Mouse (Mus musculus) myocyte (in vitro differentiated cells): ENCODE measurements around the gene Lrrc32. TPM values are rescaled to one million over a fixed set of nuclear protein-coding genes. Genes with fewer than 3 reads are reported as not detected.

Source experiments
- H3K27me3 ChIP-seq: one replicate; pipeline ENCODE4 v1.6.1; 2011; ENCODE audit not compliant: control insufficient read depth, insufficient read depth, insufficient read length
- H3K36me3 ChIP-seq: one replicate; pipeline ENCODE4 v1.6.1; 2011; ENCODE audit not compliant: control insufficient read depth, insufficient read depth
- H3K4me2 ChIP-seq: one replicate; pipeline ENCODE4 v1.6.1; 2011; ENCODE audit warnings: low read depth, control low read depth
- H3K4me3 ChIP-seq: one replicate; pipeline ENCODE4 v1.5.1; 2011; ENCODE audit warnings: mild to moderate bottlenecking, control low read depth, moderate library complexity
- H3K79me2 ChIP-seq: one replicate; pipeline ENCODE4 v1.6.1; 2011; ENCODE audit not compliant: control insufficient read depth, insufficient read depth
- H3ac ChIP-seq: one replicate; pipeline ENCODE4 v1.6.1; 2011; ENCODE audit not compliant: control insufficient read depth, insufficient read length
- CEBPB ChIP-seq: IDR thresholded peaks from 2 replicates; pipeline ENCODE4 v1.6.1; 2011; ENCODE audit warnings: mild to moderate bottlenecking, moderate library complexity; ENCODE audit not compliant: poor library complexity, insufficient read depth, severe bottlenecking
- E2F4 ChIP-seq: IDR thresholded peaks from one replicate; pipeline ENCODE4 v1.6.1; 2011; ENCODE audit warnings: mild to moderate bottlenecking, control low read depth, moderate library complexity; ENCODE audit not compliant: insufficient read depth
- MAX ChIP-seq: IDR thresholded peaks from one replicate; pipeline ENCODE4 v1.6.1; 2011; ENCODE audit warnings: low read depth, mild to moderate bottlenecking, control low read depth
- MYOD1 ChIP-seq, 3 experiments: IDR thresholded peaks; one replicate each; pipeline ENCODE4 v1.6.1; 2011; ENCODE audit warnings: control low read depth in 2 of 3, low read depth in 2 of 3, mild to moderate bottlenecking in 2 of 3, moderate library complexity in 1 of 3; ENCODE audit not compliant: insufficient read length in 2 of 3, control insufficient read depth in 1 of 3
- MYOG ChIP-seq, 3 experiments: IDR thresholded peaks; one replicate each; pipeline ENCODE4 v1.6.1; 2011; ENCODE audit warnings: control low read depth in 2 of 3, low read depth in 2 of 3, mild to moderate bottlenecking in 2 of 3; ENCODE audit not compliant: insufficient read length in 2 of 3, control insufficient read depth in 1 of 3, insufficient read depth in 1 of 3
- POLR2A ChIP-seq: IDR thresholded peaks from one replicate; pipeline ENCODE4 v1.6.1; 2011; ENCODE audit warnings: low read depth, mild to moderate bottlenecking, control low read depth, moderate library complexity; ENCODE audit not compliant: insufficient read length
- POLR2AphosphoS2 ChIP-seq: IDR thresholded peaks from one replicate; pipeline ENCODE4 v1.6.1; 2011; ENCODE audit warnings: low read depth, control low read depth; ENCODE audit not compliant: insufficient read length
- REST ChIP-seq: IDR thresholded peaks from one replicate; pipeline ENCODE4 v1.6.1; 2011; ENCODE audit warnings: mild to moderate bottlenecking, control low read depth, moderate library complexity; ENCODE audit not compliant: insufficient read depth, insufficient read length
- SRF ChIP-seq: IDR thresholded peaks from one replicate; pipeline ENCODE4 v1.6.1; 2011; ENCODE audit warnings: low read depth; ENCODE audit not compliant: control insufficient read depth, insufficient read length
- TCF12 ChIP-seq: IDR thresholded peaks from one replicate; pipeline ENCODE4 v1.6.1; 2011; ENCODE audit warnings: mild to moderate bottlenecking, control low read depth; ENCODE audit not compliant: poor library complexity, insufficient read depth, severe bottlenecking
- TCF3 ChIP-seq: IDR thresholded peaks from one replicate; pipeline ENCODE4 v1.6.1; 2011; ENCODE audit warnings: low read depth, control low read depth; ENCODE audit not compliant: insufficient read length
- USF1 ChIP-seq: IDR thresholded peaks from one replicate; pipeline ENCODE4 v1.6.1; 2011; ENCODE audit warnings: low read depth, mild to moderate bottlenecking, control low read depth, moderate library complexity
- polyA plus RNA-seq: library from polyadenylated mRNA; unstranded; fragments of >200 nt; fragmentation: generic; extraction: Trizol; gene quantifications from one replicate; pipeline ENCODE4 v1.2.1, GENCODE M21; 2012; ENCODE audit warnings: missing spikeins

The Lrrc32 gene
- polyA plus RNA-seq, 1 experiment = 0.22 TPM

GRCm38 (mm10) chr7:98513251-98513650, 24.2 kb downstream of the Lrrc32 start:
- Histone ChIP-seq H3K36me3 (no peaks in the 10 kb centered on the region), H3ac (no peak overlapping the region), H3K27me3 (no peaks in the 10 kb centered on the region), H3K79me2 (no peaks in the 10 kb centered on the region), H3K4me3 (no peak overlapping the region), H3K4me2 (no peak overlapping the region)
- TF ChIP-seq USF1 (no peak), MYOD1 (IDR thresholded peaks at IDR 0.05; ENCODE audit: control insufficient read depth in 1 of 3, insufficient read length in 2 of 3, low read depth in 2 of 3) (no peak), TCF12 (no peak), MAX (no peak), CEBPB (no peak), MYOG (IDR thresholded peaks at IDR 0.05; ENCODE audit: control insufficient read depth in 1 of 3, insufficient read depth in 1 of 3, insufficient read length in 2 of 3, low read depth in 2 of 3) (no peak), POLR2A (no peak), TCF3 (no peak), SRF (no peak), POLR2AphosphoS2 (no peak)

- H3K4me3 ChIP-seq = no peak overlapping the region
- no peak overlapping the region for H3ac ChIP-seq
- no peaks in the 10 kb centered on the region for H3K36me3 ChIP-seq
- no peaks in the 10 kb centered on the region for H3K27me3 ChIP-seq
- TF ChIP-seq MYOG (IDR thresholded peaks at IDR 0.05; ENCODE audit: control insufficient read depth in 1 of 3, insufficient read depth in 1 of 3, insufficient read length in 2 of 3, low read depth in 2 of 3) (no peak), REST (no peak), CEBPB (no peak), MYOD1 (IDR thresholded peaks at IDR 0.05; ENCODE audit: control insufficient read depth in 1 of 3, insufficient read length in 2 of 3, low read depth in 2 of 3) (no peak)
- no peak overlapping the region for H3K4me2 ChIP-seq
- H3K79me2 ChIP-seq = no peaks in the 10 kb centered on the region
These were observed 33.5 kb downstream of the Lrrc32 start for GRCm38 (mm10) chr7:98522576-98522975.

- Histone ChIP-seq H3K27me3 (no peaks in the 10 kb centered on the region), H3ac (no peak overlapping the region), H3K36me3 (no peaks in the 10 kb centered on the region), H3K4me2 (no peak overlapping the region), H3K4me3 (no peak overlapping the region), H3K79me2 (no peaks in the 10 kb centered on the region)
- TF ChIP-seq TCF12 = no peak
- TF ChIP-seq MAX = no peak
- no peak for TF ChIP-seq E2F4
- TF ChIP-seq TCF3 = no peak
- TF ChIP-seq USF1 = no peak
- no peak for TF ChIP-seq POLR2AphosphoS2
These were observed 34.2 kb downstream of the Lrrc32 start for GRCm38 (mm10) chr7:98523070-98523812.

- Histone ChIP-seq H3ac (no peak overlapping the region), H3K27me3 (no peaks in the 10 kb centered on the region), H3K4me3 (no peak overlapping the region), H3K36me3 (no peaks in the 10 kb centered on the region), H3K79me2 (no peaks in the 10 kb centered on the region), H3K4me2 (no peak overlapping the region)
- TF ChIP-seq MYOD1 (IDR thresholded peaks at IDR 0.05; ENCODE audit: control insufficient read depth in 1 of 3, insufficient read length in 2 of 3, low read depth in 2 of 3) = no peak
- TF ChIP-seq POLR2AphosphoS2 = no peak
- TF ChIP-seq TCF12 = no peak
- no peak for TF ChIP-seq TCF3
- TF ChIP-seq POLR2A = no peak
- no peak for TF ChIP-seq MYOG (IDR thresholded peaks at IDR 0.05; ENCODE audit: control insufficient read depth in 1 of 3, insufficient read depth in 1 of 3, insufficient read length in 2 of 3, low read depth in 2 of 3)
- TF ChIP-seq SRF = no peak
- TF ChIP-seq MAX = no peak
- no peak for TF ChIP-seq CEBPB
- TF ChIP-seq USF1 = no peak
- no peak for TF ChIP-seq REST
- TF ChIP-seq E2F4 = no peak
These were observed 34.8 kb downstream of the Lrrc32 start for GRCm38 (mm10) chr7:98523813-98524361.

- Histone ChIP-seq H3K4me2 (no peak overlapping the region), H3K27me3 (no peaks in the 10 kb centered on the region), H3K4me3 (no peak overlapping the region), H3K36me3 (no peaks in the 10 kb centered on the region), H3K79me2 (no peaks in the 10 kb centered on the region), H3ac (no peak overlapping the region)
- no peak for TF ChIP-seq REST
- no peak for TF ChIP-seq TCF12
- TF ChIP-seq POLR2AphosphoS2 = no peak
- TF ChIP-seq USF1 = no peak
These were observed 35.3 kb downstream of the Lrrc32 start for GRCm38 (mm10) chr7:98524401-98524800.
